Mouse (Mus musculus) hematopoietic stem cell, adult 5-6 weeks (primary cell): ENCODE measurements around the gene Lin54. TPM values are rescaled to one million over a fixed set of nuclear protein-coding genes. Genes with fewer than 3 reads are reported as not detected.

Experiments
- ATAC-seq, 2 experiments: fragments of 125-278 bp in 1 of 2; replicated peaks in 1 of 2; 2 replicates each; pipeline ENCODE4 v1.8.0; 2016 to 2017; ENCODE audit warnings: inconsistent platforms in 2 of 2, mild to moderate bottlenecking in 2 of 2, moderate number of reproducible peaks in 2 of 2, low read depth in 1 of 2, moderate TSS enrichment in 1 of 2; ENCODE audit not compliant: low FRiP score in 2 of 2, poor library complexity in 2 of 2, severe bottlenecking in 2 of 2, insufficient read depth in 1 of 2, low TSS enrichment in 1 of 2
- total RNA-seq: library from RNA; stranded (forward); fragments of 172-1452, 232-1000 nt; gene quantifications from 2 replicates; pipeline ENCODE4 v1.2.3, GENCODE M21; 2017

The Lin54 gene
- 27.6 and 37.5 TPM in 2 replicates for total RNA-seq

GRCm38 (mm10) chr5:100500458-100500961, at the start of gene Lin54:
TSS of gene Lin54 (minus strand) at chr5:100500639.
- peak; percentile 63 to 75 for ATAC-seq

GRCm38 (mm10) chr5:100550151-100550550, 49.7 kb upstream of the Lin54 start:
- ATAC-seq, result no peak

DNA sequence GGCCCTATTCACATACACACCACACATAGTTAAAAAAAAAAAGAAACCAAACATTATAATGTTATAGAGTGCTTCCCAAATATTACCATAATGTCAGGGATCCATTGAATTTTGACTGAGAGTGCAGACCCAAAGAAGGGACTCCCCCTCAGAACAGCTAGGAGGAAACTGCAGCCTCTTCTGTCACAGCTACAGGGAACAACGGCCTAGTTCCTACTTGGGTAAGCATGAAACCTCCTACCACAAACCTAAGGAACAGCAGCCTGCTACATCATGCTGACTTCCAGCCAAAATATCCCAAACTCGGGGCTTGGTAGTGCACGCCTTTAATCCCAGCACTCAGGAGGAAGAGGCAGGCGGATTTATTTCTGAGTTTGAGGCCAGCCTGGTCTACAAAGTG, 48.9 kb upstream of the Lin54 start:
- no peak for ATAC-seq

- no peak for ATAC-seq
Measured at GRCm38 (mm10) chr5:100548236-100548635, 47.8 kb upstream of the Lin54 start.

DNA sequence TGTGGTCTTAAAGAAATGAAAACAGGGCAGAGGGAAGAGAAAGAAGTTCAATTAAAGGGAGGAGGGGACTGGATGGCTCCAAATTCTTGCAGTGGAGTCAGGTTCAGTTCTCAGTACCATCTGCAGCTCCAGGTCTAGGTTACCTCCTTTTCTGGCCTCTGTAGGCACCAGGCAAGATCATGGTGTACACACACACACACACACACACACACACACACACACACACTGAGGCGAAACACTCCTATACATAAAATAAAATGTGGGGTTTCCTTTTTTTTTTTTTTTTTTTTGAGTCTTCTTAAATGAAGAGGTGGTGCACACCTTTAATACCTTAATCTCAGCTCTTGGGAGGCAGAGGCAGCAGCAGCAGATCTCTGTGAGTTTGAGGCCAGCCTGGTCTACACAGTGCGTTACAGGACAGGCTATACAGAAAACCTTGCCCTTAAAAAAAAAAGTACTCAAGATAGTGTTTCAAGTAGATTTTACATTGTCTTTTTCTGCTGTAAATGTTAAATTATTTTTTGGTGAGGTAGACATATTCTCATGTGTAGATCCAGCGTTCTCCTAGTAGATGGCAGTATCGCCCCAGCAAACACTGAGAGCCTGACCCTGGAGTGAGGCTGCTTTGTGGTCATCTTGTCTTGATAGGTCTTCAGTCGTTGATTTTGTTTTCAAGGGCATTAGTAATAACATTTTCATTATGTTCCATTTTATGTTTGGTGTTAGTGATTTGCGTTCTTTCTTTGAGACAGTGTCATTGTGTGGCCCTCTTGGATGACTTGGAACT, 46.0 kb upstream of the Lin54 start:
- ATAC-seq, result peak; percentile 52 to 62; a peak in 2 of 4 replicates

- peak; percentile 81 to 85 for ATAC-seq
Measured at GRCm38 (mm10) chr5:100536638-100537037, 36.2 kb upstream of the Lin54 start.

- no peak for ATAC-seq
Measured at GRCm38 (mm10) chr5:100535826-100536225, 35.4 kb upstream of the Lin54 start.

DNA sequence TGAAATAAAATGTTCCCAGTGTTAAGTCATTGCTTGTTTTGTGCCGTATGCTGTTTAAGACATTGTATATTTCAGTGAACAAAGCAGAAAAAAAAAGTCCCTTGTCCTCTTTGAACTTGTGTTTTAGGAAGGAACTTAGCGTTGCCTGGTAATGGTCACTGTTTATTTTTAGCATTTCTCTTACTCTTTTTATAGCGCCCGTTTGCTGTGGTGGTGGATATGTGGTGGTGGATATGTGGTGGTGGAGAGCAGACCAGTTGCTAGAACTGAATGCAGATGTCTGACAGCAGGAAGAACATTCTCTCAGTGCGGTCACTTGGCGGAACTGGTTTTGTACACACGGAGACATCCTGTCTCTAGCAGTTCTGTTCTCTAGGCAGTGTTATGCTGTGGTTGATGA, 25.7 kb upstream of the Lin54 start:
- peak; percentile 98 to 99 for ATAC-seq

GRCm38 (mm10) chr5:100525620-100526019, 25.2 kb upstream of the Lin54 start:
- ATAC-seq, result 0 out of 4 replicates have a peak, but pooled peaks of 1 of the 2 experiments have one; percentile 22

- ATAC-seq, result no peak
Measured at GRCm38 (mm10) chr5:100524921-100525320, 24.5 kb upstream of the Lin54 start.

- no peak for ATAC-seq
Measured at GRCm38 (mm10) chr5:100523331-100523730, 22.9 kb upstream of the Lin54 start.

DNA sequence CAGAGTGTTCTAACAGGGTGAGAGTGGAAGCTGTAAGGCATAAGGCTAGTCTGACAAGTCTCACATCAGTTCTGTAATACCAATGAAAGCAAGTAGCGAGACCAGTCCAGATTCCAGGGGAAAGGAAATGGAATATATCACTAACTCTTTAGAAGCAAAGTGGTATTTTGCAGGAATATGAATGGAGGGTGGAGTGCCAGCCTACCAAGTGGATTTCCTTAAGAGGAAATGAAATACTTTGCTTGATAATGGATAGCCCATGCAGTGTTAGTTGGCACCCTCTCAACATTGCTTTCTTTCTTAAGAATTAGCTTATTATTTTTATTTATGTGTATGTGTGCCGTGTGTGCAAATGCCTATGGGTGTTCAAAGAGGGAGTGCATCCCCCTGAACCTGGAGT, 19.8 kb upstream of the Lin54 start:
- ATAC-seq, result no peak

DNA sequence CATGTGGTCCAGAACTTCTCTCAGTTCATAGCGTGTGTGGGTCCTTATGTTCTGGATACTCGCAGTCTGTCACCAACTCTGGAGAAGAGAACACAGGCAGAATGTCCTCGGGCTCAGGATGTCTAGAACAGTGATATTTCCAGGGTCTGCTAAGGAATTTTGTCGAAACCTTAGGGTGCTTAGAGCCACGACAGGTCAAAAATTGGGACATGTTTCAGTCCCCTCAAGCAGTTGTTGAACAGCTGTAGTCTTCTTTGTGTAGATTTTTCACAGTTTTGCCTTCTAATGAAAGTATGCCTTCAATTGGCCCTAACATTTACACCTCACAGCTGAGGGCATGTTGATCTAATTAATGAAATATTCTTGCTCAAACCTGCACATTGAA, 18.6 kb upstream of the Lin54 start:
- no peak for ATAC-seq

- peak; percentile 99 to 100 for ATAC-seq
Measured at GRCm38 (mm10) chr5:100518049-100519026, 17.9 kb upstream of the Lin54 start, which contains the start of gene Cops4. TSS of gene Cops4 (plus strand) at chr5:100518309.

GRCm38 (mm10) chr5:100512576-100512975, 12.1 kb upstream of the Lin54 start:
- ATAC-seq, result no peak

- ATAC-seq, result peak; percentile 82 to 88
Measured at GRCm38 (mm10) chr5:100509247-100509646, 8.8 kb upstream of the Lin54 start.

GRCm38 (mm10) chr5:100501267-100501666, 828 bp upstream of the Lin54 start:
- no peak for ATAC-seq

- ATAC-seq, result peak; percentile 23 to 42
Measured at GRCm38 (mm10) chr5:100499831-100500304, 571 bp downstream of the Lin54 start.
